Mouse (Mus musculus) kidney, adult 2 months (tissue): Measurements from ENCODE around the gene Gng8.

Source experiments
- CTCF ChIP-seq: fragments of 200-500 bp; conservative IDR thresholded peaks from 2 replicates; pipeline ENCODE4 v1.5.1; 2011; ENCODE audit warnings: low read depth, mild to moderate bottlenecking, control low read depth, low read length, moderate library complexity, mixed read lengths; ENCODE audit not compliant: insufficient read depth, insufficient read length
- POLR2A ChIP-seq: fragments of 200-500 bp; IDR thresholded peaks from one replicate; pipeline ENCODE4 v1.6.1; 2011; ENCODE audit warnings: low read depth, low read length, control low read depth

GRCm38 (mm10) chr7:16891641-16892351 lies at the start of gene Gng8:
- TF ChIP-seq CTCF = peak; percentile 88
- TF ChIP-seq POLR2A = no peak
